Mouse (Mus musculus) limb, embryonic 14.5 days (tissue): ENCODE results near the gene Dennd2a. TPM values are rescaled to one million over a fixed set of nuclear protein-coding genes. Genes with fewer than 3 reads are reported as not detected.

ENCODE experiments used
- ATAC-seq: fragments of 200-750 bp; cut with Nextera tagmentation; 2 replicates; pipeline ENCODE4 v1.8.0; 2017; ENCODE audit warnings: low read depth, moderate number of reproducible peaks, moderate TSS enrichment; ENCODE audit not compliant: low FRiP score
- DNase-seq: peaks from one replicate; pipeline ENCODE4 v3.0.0-alpha.2; 2015; ENCODE audit warnings: low spot score
- H3K27ac ChIP-seq: fragments of 300-500 bp; sonication (generic); replicated peaks from 2 replicates; pipeline ENCODE4 v1.5.1; 2014; ENCODE audit warnings: low read depth, mild to moderate bottlenecking, low read length, moderate library complexity, mixed read lengths
- H3K27me3 ChIP-seq: fragments of 300-500 bp; sonication (generic); 2 replicates; pipeline ENCODE4 v1.6.1; 2014; ENCODE audit warnings: low read length, mixed read lengths; ENCODE audit not compliant: control insufficient read depth, insufficient read depth
- H3K36me3 ChIP-seq: fragments of 300-500 bp; sonication (generic); 2 replicates; pipeline ENCODE4 v1.6.1; 2014; ENCODE audit warnings: mild to moderate bottlenecking, low read length, moderate library complexity, mixed read lengths; ENCODE audit not compliant: control insufficient read depth, insufficient read depth
- H3K4me1 ChIP-seq: fragments of 300-500 bp; sonication (generic); 2 replicates; pipeline ENCODE4 v1.6.1; 2014; ENCODE audit warnings: antibody characterized with exemption, low read length, mixed read lengths; ENCODE audit not compliant: control insufficient read depth, insufficient read depth
- H3K4me2 ChIP-seq: fragments of 300-500 bp; sonication (generic); replicated peaks from 2 replicates; pipeline ENCODE4 v1.6.1; 2014; ENCODE audit warnings: low read depth, mild to moderate bottlenecking, low read length, moderate library complexity; ENCODE audit not compliant: severe bottlenecking
- H3K4me3 ChIP-seq: fragments of 300-500 bp; sonication (generic); replicated peaks from 2 replicates; pipeline ENCODE4 v1.5.1; 2014; ENCODE audit warnings: low read length
- H3K9ac ChIP-seq: fragments of 300-500 bp; sonication (generic); 2 replicates; pipeline ENCODE4 v1.6.1; 2014; ENCODE audit warnings: mild to moderate bottlenecking, low read depth, low read length, moderate library complexity; ENCODE audit not compliant: severe bottlenecking
- H3K9me3 ChIP-seq: fragments of 300-500 bp; sonication (generic); 2 replicates; pipeline ENCODE4 v1.6.1; 2016; ENCODE audit warnings: low read length; ENCODE audit not compliant: control insufficient read depth
- POLR2A ChIP-seq: fragments of 200-500 bp; IDR thresholded peaks from 2 replicates; pipeline ENCODE4 v1.8.0; 2012; ENCODE audit warnings: inconsistent platforms, mild to moderate bottlenecking, moderate library complexity, borderline replicate concordance; ENCODE audit not compliant: insufficient read depth, insufficient read length; ENCODE audit errors: extremely low read depth
- WGBS: fragments of 180-500 bp; shearing (Covaris S2); extraction: QIAGEN DNeasy Blood & Tissue Kit; methylation state at CpG from one replicate; pipeline ENCODE4 v1.1.7; 2014; 5-methylcytosine and 5-hydroxymethylcytosine counted together
- polyA plus RNA-seq, 2 experiments: library from polyadenylated mRNA; depleted of rRNA in 1 of 2; stranded (reverse) in 1 of 2; unstranded in 1 of 2; fragments of >200 nt; fragmentation: Nextera tagmentation in 1 of 2; extraction: Ambion mirVana in 1 of 2; gene quantifications; 2 replicates each; pipeline versions ENCODE4 v1.2.1 to v1.2.3; 2012 to 2014

Dennd2a gene
- polyA plus RNA-seq, 2 experiments = 28.3 to 52.2 TPM

DNA sequence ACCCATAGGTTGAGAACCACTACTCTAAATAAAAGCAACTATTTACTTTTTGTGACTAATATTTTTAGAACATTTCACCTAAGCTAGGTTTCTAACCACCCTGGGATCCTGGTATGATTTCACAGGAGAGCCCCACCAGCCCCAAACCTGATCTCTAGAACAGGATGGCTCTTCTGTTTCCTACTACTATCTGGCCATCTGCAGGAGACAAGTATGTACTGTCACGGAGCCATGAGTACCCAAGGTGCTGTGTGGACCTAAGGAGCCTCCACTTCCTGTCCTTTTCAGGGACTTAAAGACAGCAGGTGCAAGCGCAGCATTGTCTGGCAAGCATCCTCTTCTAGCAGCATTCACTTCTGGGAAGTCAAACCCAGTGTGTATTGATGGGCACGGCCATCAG lies 44.2 kb upstream of the Dennd2a start:
- ATAC-seq (no peak), DNase-seq (no peak)
- 78% methylated on average over 3 of the region's 3 CpGs for WGBS
- no peak for TF ChIP-seq POLR2A
- Histone ChIP-seq H3K27ac (no peak overlapping the region), H3K4me1 (no peaks in the 10 kb centered on the region), H3K4me2 (no peak overlapping the region), H3K9me3 (no peaks in the 10 kb centered on the region), H3K9ac (no peak overlapping the region), H3K36me3 (peaks cover 61% of the 10 kb centered on the region), H3K4me3 (no peak overlapping the region), H3K27me3 (no peaks in the 10 kb centered on the region)

GRCm38 (mm10) chr6:39600851-39601250 lies 43.2 kb upstream of the Dennd2a start:
- no peak overlapping the region for H3K27ac ChIP-seq
- H3K36me3 ChIP-seq = peaks cover 62% of the 10 kb centered on the region
- no peak overlapping the region for H3K4me2 ChIP-seq
- no peaks in the 10 kb centered on the region for H3K4me1 ChIP-seq
- no peaks in the 10 kb centered on the region for H3K27me3 ChIP-seq
- WGBS = 92% methylated on average over 3 of the region's 3 CpGs
- ATAC-seq (no peak), DNase-seq (no peak)
- H3K9ac ChIP-seq = no peak overlapping the region
- no peaks in the 10 kb centered on the region for H3K9me3 ChIP-seq
- TF ChIP-seq POLR2A = no peak
- H3K4me3 ChIP-seq = no peak overlapping the region

DNA sequence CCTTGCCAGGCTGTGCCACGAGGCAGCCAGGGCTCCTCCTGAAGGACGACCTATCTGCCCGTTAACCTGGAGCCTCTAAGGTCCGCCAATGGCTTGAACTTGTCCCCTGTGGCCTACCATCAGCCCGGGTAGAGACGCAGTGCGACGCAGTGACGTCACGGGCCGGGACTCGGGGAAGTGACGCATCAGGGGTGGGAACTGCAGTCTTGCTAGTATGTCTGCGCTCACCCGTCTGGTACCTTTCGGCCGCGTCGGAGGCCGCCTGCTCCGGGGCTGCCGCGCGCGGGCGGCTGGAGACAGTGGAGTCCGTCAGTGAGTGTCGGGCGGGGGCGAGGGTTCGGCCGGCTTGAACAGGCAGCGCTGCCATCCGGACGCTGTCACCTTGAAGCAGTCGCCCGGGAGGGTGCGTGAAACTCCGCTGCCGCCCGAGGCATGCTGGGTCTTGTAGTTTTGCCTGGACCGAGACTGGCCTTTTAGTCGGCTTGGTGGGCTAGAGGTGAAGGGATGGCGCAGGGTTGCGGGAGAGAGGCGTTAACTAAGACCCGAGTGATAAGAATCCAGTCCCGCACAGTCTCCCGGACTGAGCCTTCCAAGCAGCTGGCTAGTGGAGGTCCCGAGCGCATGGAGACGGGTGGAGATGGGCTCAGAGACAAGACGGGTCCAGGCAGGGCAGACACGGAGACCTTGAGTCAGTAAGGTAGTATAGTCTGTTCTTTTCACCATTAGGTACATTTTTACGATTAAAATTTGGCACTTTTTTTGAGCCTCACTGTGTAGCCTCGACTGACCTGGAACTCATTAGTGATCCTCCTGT lies 34.9 kb upstream of the Dennd2a start, which contains the start of gene Ndufb2:
Gene Ndufb2, plus strand, starts transcription at position 174 of the 814 bp plus-strand sequence.
- DNase-seq (peak; percentile 96), ATAC-seq (peak; percentile 98)
- peaks cover 11% of the 10 kb centered on the region; the same call in 1 of the 2 replicates for H3K4me1 ChIP-seq
- H3K27me3 ChIP-seq = no peaks in the 10 kb centered on the region
- peak within 1 kb of the TSS; percentile 74 for H3K9ac ChIP-seq
- peaks cover 29% of the 10 kb centered on the region for H3K36me3 ChIP-seq
- peak within 1 kb of the TSS; percentile 75 for H3K27ac ChIP-seq
- 0 out of 2 replicates have a peak, but pooled peaks have one; percentile 40 for TF ChIP-seq POLR2A
- H3K9me3 ChIP-seq = no peaks in the 10 kb centered on the region
- peak within 1 kb of the TSS; percentile 81 for H3K4me2 ChIP-seq
- under 1% methylated on average over 52 of the region's 56 CpGs for whole genome bisulfite sequencing
- H3K4me3 ChIP-seq = peak within 1 kb of the TSS; percentile 63

DNA sequence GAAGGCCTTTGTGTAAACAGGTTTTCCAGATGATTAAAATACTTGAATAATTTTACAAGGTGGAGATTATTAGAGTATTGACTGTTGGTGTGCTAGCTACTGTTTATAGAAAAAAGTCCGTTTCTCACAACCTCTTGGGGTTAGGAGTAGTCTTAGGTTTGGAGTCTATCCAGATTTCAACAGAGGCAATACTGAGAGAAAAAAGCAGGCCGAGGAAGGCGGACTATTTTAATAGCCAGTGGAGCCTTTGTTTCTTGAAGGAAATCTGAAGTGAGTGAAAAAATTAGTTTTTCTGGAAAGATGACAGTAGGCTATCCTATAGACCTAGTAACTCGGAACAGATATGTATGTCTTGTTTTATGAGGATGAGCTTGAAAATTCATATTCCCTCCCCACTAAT lies 33.8 kb upstream of the Dennd2a start:
- 91% methylated on average over 4 of the region's 4 CpGs for WGBS
- Histone ChIP-seq H3K4me2 (0 out of 2 replicates have a peak overlapping the region, but pooled peaks have one; percentile 81), H3K9me3 (no peaks in the 10 kb centered on the region), H3K9ac (no peak overlapping the region), H3K27ac (no peak overlapping the region), H3K4me1 (peaks cover 11% of the 10 kb centered on the region; the same call in 1 of the 2 replicates), H3K4me3 (peak overlapping the region; percentile 63; the same call in 1 of the 2 replicates), H3K36me3 (peaks cover 31% of the 10 kb centered on the region), H3K27me3 (no peaks in the 10 kb centered on the region)
- no peak for DNase-seq
- TF ChIP-seq POLR2A = no peak
- no peak for ATAC-seq

GRCm38 (mm10) chr6:39585517-39585916 lies 27.9 kb upstream of the Dennd2a start, which contains the start of gene Gm42420:
Gene Gm42420, plus strand, starts transcription at chr6:39585753.
- no peak for DNase-seq
- Histone ChIP-seq H3K4me1 (no peaks in the 10 kb centered on the region), H3K9ac (no peak within 1 kb of the TSS), H3K27ac (no peak within 1 kb of the TSS), H3K27me3 (no peaks in the 10 kb centered on the region), H3K4me2 (no peak within 1 kb of the TSS), H3K36me3 (peaks cover 76% of the 10 kb centered on the region), H3K9me3 (no peaks in the 10 kb centered on the region), H3K4me3 (no peak within 1 kb of the TSS)
- no peak for TF ChIP-seq POLR2A
- ATAC-seq = no peak
- 93% methylated on average over 6 of the region's 6 CpGs for WGBS
